Mouse (Mus musculus) liver, embryonic 12.5 days (tissue): ENCODE results near the gene Ube2j1. TPM values are rescaled to one million over a fixed set of nuclear protein-coding genes. Genes with fewer than 3 reads are reported as not detected.

ENCODE experiments used
- ATAC-seq: fragments of 200-750 bp; cut with Nextera tagmentation; 2 replicates; pipeline ENCODE4 v1.8.0; 2017; ENCODE audit warnings: moderate number of reproducible peaks, mild to moderate bottlenecking, moderate library complexity
- H3K27ac ChIP-seq: fragments of 300-500 bp; sonication (generic); 2 replicates; pipeline ENCODE4 v1.5.1; 2016; ENCODE audit warnings: mild to moderate bottlenecking
- H3K27me3 ChIP-seq: fragments of 300-500 bp; sonication (generic); replicated peaks from 2 replicates; pipeline ENCODE4 v1.6.1; 2016; ENCODE audit warnings: mild to moderate bottlenecking, moderate library complexity
- H3K36me3 ChIP-seq: fragments of 300-500 bp; sonication (generic); 2 replicates; pipeline ENCODE4 v1.6.1; 2016; ENCODE audit warnings: mild to moderate bottlenecking, moderate library complexity
- H3K4me1 ChIP-seq: fragments of 300-500 bp; sonication (generic); 2 replicates; pipeline ENCODE4 v1.6.1; 2016
- H3K4me2 ChIP-seq: fragments of 300-500 bp; sonication (generic); 2 replicates; pipeline ENCODE4 v1.6.1; 2016; ENCODE audit warnings: mild to moderate bottlenecking, moderate library complexity
- H3K4me3 ChIP-seq: fragments of 300-500 bp; sonication (generic); 2 replicates; pipeline ENCODE4 v1.5.1; 2016; ENCODE audit warnings: mild to moderate bottlenecking, moderate library complexity
- H3K9ac ChIP-seq: fragments of 300-500 bp; sonication (generic); 2 replicates; pipeline ENCODE4 v1.6.1; 2016; ENCODE audit warnings: mild to moderate bottlenecking, moderate library complexity
- H3K9me3 ChIP-seq: fragments of 300-500 bp; sonication (generic); replicated peaks from 2 replicates; pipeline ENCODE4 v1.6.1; 2016; ENCODE audit warnings: mild to moderate bottlenecking, moderate library complexity
- WGBS: fragments of 180-500 bp; shearing (Covaris S2); methylation state at CpG from one replicate; pipeline ENCODE4 v1.1.7; 2016; ENCODE audit not compliant: insufficient replicate concordance; 5-methylcytosine and 5-hydroxymethylcytosine counted together
- polyA plus RNA-seq: library from polyadenylated mRNA; unstranded; fragments of >200 nt; fragmentation: Nextera tagmentation; extraction: Ambion mirVana; gene quantifications from 2 replicates; pipeline ENCODE4 v1.2.1, GENCODE M21; 2016

Gene Ube2j1
- polyA plus RNA-seq, 1 experiment from 2014 or later = 34.2 TPM

DNA sequence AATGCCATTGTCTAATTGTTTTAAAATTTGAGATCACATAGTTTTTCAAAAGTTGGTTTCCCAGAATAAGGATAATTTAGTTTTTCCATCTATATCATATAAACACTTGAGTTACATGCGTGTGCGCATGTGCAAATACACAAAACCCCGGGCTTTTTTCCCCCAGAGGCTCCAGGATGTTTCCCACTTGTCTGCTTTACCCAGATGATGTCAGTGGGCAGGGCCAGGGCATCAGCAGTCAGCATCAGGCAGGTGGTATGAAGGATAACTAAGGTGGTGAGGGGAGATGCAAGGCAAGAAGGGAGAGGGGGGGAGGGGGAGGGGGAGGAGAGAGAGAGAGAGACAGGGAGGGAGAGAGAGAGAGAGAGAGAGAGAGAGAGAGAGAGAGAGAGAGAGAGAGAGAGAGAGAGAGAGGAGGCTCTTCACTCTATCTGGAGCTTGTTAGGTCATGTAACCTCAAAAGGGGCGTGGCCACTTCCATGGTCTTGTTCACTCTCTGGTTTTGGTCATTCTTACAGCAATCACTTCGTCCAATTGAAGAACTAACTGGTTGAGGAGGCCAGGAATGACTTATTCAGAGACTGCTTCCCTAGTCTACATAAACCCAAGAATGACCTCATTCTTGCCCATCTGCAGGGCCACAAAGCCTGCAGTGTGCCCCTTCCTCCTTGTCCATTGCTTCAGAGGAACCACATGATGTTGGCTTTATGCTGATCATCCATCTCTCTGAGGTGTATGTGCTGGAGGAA, 44.7 kb downstream of the Ube2j1 start:
- Histone ChIP-seq H3K9me3 (no peaks in the 10 kb centered on the region), H3K4me2 (no peak overlapping the region), H3K27me3 (no peaks in the 10 kb centered on the region), H3K4me1 (peaks cover 20% of the 10 kb centered on the region), H3K27ac (no peak overlapping the region), H3K36me3 (no peaks in the 10 kb centered on the region), H3K9ac (no peak overlapping the region), H3K4me3 (no peak overlapping the region)
- WGBS = 61% methylated on average over 5 of the region's 5 CpGs
- ATAC-seq = no peak

DNA sequence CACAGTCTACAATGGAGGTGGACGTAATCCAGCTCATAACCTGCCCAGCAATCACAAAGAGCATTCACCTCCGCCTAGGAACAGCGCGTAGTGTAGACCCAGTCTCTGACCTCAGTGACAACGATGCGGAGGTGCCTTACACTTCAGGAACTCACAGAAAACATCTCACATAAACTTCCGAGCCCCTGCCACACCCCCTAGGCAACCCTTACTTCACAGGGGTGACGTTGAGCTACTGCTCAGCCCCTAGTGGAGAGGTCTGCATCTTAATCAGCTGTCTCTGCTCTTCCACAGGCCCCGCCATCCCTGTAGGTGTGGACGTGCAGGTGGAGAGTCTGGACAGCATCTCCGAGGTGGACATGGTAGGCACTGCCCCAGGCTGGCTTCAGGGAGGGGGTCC, 45.9 kb downstream of the Ube2j1 start:
- Histone ChIP-seq H3K4me3 (no peak overlapping the region), H3K36me3 (no peaks in the 10 kb centered on the region), H3K9me3 (no peaks in the 10 kb centered on the region), H3K27me3 (no peaks in the 10 kb centered on the region), H3K27ac (no peak overlapping the region), H3K9ac (no peak overlapping the region), H3K4me2 (no peak overlapping the region), H3K4me1 (peaks cover 15% of the 10 kb centered on the region)
- 60% methylated on average over 11 of the region's 11 CpGs for WGBS
- ATAC-seq = no peak

GRCm38 (mm10) chr4:33077724-33078123, 46.5 kb downstream of the Ube2j1 start:
- Histone ChIP-seq H3K27me3 (no peaks in the 10 kb centered on the region), H3K9me3 (no peaks in the 10 kb centered on the region), H3K4me3 (no peak overlapping the region), H3K4me2 (no peak overlapping the region), H3K27ac (no peak overlapping the region), H3K36me3 (no peaks in the 10 kb centered on the region), H3K4me1 (peaks cover 10% of the 10 kb centered on the region), H3K9ac (no peak overlapping the region)
- no peak for ATAC-seq
- 40% methylated on average over 8 of the region's 8 CpGs for WGBS

DNA sequence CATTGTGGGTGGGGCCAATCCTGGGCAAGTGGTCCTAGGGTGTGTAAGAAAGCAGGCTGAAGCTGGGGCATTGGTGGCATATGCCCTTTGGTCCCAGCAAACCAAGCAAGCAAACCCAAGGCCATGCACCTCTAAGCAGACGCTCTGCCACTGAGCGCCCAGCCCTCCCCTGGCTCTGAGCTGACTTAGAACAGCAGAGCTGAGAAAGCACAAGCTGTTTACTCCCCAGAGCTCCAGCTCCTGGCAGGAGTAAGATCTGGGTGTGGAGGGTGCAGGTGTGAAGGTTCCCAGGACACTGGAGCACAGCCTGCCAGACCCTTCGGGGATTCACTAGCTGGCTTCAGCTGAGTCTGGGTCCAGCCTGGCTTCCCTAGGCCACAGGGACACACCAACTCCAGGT, 47.3 kb downstream of the Ube2j1 start:
- 73% methylated on average over 3 of the region's 3 CpGs for WGBS
- H3K27me3 ChIP-seq = 0 out of 2 replicates have a peak, but pooled peaks cover 3% of the 10 kb centered on the region
- H3K9ac ChIP-seq = no peak overlapping the region
- peaks cover 2% of the 10 kb centered on the region for H3K4me1 ChIP-seq
- no peak for ATAC-seq
- no peaks in the 10 kb centered on the region for H3K36me3 ChIP-seq
- no peak overlapping the region for H3K4me3 ChIP-seq
- no peaks in the 10 kb centered on the region for H3K9me3 ChIP-seq
- no peak overlapping the region for H3K4me2 ChIP-seq
- H3K27ac ChIP-seq = no peak overlapping the region

DNA sequence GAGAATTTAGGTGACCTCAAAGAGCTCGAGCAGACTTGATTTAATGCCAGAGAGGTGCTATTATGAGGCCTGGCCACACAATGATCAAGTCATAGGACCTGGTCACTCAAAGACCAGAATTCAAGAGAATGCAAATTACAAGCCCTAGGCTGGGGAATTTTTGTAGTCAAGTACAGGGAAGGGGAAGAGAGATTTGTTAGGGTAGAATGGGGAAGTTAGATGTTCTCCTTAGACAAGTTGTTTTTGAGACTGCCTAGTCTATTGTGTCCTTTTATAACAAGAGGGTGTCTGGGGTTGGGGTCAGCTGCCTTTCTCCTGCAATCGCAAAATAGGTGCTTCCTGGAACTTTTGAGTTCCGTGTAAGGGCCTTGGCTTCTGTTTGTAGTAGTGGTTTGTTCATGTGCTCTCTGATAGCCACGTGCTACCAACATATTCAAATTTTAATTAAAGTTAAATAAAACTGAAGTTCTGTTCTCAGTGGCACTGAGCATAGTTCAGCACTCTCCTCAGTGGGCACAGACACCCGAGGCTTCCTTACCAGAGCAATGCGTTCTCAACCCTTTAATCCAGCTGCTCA, 68.0 kb downstream of the Ube2j1 start:
- 50% methylated on average over 6 of the region's 6 CpGs for WGBS
- Histone ChIP-seq H3K4me1 (no peaks in the 10 kb centered on the region), H3K36me3 (no peaks in the 10 kb centered on the region), H3K9me3 (no peaks in the 10 kb centered on the region), H3K27ac (no peak overlapping the region), H3K27me3 (no peaks in the 10 kb centered on the region), H3K9ac (no peak overlapping the region), H3K4me2 (no peak overlapping the region), H3K4me3 (no peak overlapping the region)
- no peak for ATAC-seq

Other genes starting within 250 kb of the Ube2j1 start
- gene Lyrm2, start 231.2 kb upstream of the Ube2j1 start, polyA plus RNA-seq = 45.2 and 48.3 TPM in 2 replicates
- 1.3 and 1.5 TPM in 2 replicates for gene Ankrd6, start 80.6 kb upstream of the Ube2j1 start, polyA plus RNA-seq
- gene Rragd, start 48.4 kb upstream of the Ube2j1 start, polyA plus RNA-seq = 4.0 and 4.3 TPM in 2 replicates
- not detected in 2 replicates for gene Gabrr2, start 31.6 kb downstream of the Ube2j1 start, polyA plus RNA-seq
- gene Gabrr1, start 101.1 kb downstream of the Ube2j1 start, polyA plus RNA-seq = 0.05 TPM in 1 of 2 replicates, not detected in the other
- gene Pm20d2, start 158.3 kb downstream of the Ube2j1 start, polyA plus RNA-seq = 0.49 and 0.60 TPM in 2 replicates
- gene Srsf12, start 177.6 kb downstream of the Ube2j1 start, polyA plus RNA-seq = 0.37 and 0.72 TPM in 2 replicates